Mouse (Mus musculus) heart, postnatal 25 days (tissue): Measurements from ENCODE around the gene Ppp2r3c. TPM values are rescaled to one million over a fixed set of nuclear protein-coding genes. Genes with fewer than 3 reads are reported as not detected.
"Not testable (repeated sequence)": the region's sequence is repeated elsewhere in the genome, so short reads cannot be mapped to it uniquely, and the experiment has no call there.

Experiments used
- DNase-seq: peaks from one replicate; pipeline ENCODE4 v3.0.0; 2022; ENCODE audit warnings: low spot score
- intact Hi-C: fragments of 180-260 bp; cut with DNase I; formaldehyde crosslinking; loops from one replicate; pipeline ENCODE4 v1.15.1; 2025
- total RNA-seq, 2 experiments: library from RNA; stranded (reverse); gene quantifications; 2 replicates each; pipeline ENCODE4 v1.2.3; 2021

The Ppp2r3c gene
- total RNA-seq, 2 experiments from 2014 or later, result 8.3 to 9.3 TPM

DNA sequence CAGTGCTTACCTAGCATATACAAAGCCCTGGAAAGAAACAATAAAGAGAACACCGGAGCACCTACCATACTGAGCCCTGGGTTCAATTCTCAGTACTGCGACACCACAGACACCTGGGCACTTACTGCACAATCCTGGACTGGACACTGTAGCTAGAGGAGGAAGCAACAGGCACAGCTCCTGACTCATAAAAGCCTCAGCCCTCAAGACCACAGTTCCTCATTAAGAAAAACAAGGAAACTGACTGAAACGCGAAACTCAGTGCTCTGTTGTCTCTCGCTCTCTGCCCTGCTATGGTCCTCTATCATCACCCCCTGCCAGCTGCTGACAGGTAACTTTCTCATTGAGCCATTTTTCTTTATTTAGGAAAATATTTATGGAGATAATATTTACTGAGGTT is 3.5 kb downstream of the Ppp2r3c start, which contains the start of gene 1110008L16Rik:
Gene 1110008L16Rik, plus strand, starts transcription at position 242 of the 400 bp plus-strand sequence.
- DNase-seq, result no peak
- intact Hi-C loops, result no loop called here

DNA sequence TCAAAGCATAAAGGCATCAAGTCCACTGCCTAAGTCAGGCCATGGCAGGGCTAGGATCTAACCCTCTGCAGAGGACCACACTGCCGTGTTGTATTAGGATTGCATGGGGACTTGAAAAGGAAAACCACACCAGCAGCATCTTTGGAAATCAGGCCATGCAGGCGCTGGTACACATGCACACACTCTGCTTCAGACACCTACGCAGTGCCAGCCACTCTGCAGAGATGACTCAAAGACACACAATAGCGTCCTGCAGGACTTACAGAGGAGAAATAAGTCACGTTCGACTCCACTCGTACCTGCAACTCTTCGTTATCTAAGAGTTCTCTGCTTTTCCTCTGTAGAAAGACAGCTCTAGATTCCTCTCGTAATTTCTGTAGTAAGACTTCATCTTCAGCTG is 4.7 kb downstream of the Ppp2r3c start:
- no peak for DNase-seq
- intact Hi-C loops, result no loop called here

DNA sequence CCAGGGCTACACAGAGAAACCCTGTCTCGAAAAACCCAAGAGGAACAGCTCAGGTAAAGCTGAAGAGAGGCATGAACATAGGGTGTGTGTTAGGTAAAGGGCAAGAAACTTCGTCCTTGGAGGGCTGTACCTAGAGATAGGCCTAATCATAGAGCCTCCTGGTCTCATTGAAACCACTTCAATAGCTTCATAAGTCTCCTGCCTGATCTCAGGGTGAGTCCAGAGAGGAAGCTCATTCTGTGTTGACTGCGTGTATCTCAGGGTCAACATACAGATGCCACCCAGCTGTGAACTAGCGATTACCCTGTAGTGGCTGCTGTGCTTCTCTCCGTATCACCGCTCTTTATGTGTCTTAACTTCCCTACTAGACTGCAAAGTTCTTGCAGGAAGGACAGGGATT is 25.2 kb downstream of the Ppp2r3c start:
- intact Hi-C loops, DNase-seq: not testable (repeated sequence)

DNA sequence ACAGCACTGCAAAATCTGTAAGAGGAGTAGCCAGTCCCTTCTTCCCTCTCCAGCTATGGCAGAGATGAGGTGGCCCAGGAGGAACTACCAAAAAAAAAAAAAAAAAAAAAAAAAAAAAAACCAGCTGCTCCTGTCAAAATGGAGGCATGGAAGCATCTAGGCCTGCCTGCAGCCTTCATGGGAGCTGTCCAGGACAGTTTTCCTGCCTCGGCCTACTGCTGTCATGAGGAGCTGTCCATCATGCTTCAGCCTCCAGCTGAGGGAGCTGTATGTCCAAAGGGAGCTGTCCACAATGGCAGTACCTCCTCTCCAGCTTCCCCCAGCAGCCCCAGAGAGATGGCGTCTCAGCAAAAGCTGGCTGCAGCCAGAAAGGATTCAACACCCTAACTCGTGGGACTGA is 30.6 kb downstream of the Ppp2r3c start:
- intact Hi-C loops, result no loop called here
- no peak for DNase-seq

DNA sequence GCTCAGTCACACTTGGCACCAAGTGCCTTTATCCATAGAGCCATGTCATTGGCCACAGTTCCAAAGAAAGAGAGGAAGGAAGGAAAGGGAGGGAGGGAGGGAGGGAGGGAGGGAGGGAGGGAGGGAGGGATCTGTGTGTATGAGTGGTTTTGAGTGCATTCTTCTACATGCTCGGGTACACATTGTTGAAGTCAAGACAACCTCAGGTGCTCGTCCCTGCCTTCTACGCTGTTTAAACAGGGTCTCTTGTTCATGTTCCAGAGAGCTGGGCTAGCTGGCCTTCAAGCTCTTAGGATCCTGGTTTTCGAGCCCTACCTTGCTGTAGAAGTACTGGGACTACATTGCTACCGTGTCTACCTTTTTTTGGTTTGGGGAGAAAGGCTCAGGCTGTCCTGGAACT is 39.4 kb downstream of the Ppp2r3c start:
- intact Hi-C loops, result not testable (repeated sequence)

DNA sequence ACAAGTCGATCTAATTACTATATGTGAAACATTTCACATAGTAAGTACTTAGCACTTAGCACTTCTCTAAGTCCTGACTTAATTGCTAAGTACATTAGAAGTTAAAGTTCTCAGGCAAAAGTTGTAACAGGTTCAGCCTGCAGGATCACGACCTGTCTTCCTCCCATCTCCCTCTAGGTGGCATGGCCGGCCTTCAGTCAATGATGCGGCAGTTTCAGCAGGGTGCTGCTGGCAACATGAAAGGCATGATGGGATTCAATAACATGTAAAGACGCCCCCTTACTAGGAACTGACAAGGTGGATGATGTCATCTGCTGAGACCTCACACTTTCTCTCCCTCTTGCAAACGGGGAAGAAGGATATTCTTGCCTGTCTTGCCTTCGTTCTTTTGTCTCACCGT is 40.8 kb downstream of the Ppp2r3c start:
- DNase-seq, intact Hi-C loops: not testable (repeated sequence)

More for the DNA sequence above, 39.4 kb downstream of the Ppp2r3c start:
- not testable (repeated sequence) for DNase-seq

DNA sequence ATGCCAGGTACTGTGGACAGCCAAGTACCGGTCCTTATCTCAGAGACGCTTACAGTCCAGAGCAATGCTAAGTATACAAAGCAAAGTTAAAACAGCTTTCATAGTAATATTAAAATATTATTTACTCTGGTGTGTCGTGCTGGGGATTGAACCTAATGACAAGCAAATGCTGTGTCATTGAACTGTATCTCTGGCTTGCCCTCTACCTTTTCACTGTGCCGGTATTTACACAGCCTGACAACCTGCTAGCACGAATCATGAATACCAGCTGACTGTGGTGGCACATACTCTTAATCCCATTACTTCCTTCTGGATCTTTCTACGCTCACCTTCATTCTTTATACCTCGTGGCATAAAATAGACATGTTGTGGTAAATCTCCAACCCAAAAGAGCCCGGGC is 60.6 kb downstream of the Ppp2r3c start:
- intact Hi-C loops, DNase-seq: not testable (repeated sequence)

DNA sequence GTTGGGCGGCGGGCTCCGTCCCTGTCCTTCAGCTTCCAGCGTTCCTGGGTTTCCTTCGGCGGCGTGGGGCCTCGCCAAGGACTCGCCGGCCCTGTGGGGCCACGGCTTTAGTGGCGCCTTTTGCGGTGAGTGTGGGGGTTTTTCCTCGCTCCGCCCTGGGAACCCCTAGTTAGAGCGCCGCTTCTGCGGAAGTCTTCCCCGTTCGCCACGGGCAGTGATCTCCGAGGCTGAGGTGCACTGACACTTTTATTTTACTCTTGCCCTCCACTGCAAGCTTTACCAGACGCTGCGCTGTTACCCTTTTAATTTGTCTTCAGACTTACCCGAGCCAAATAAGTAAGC is 72.3 kb downstream of the Ppp2r3c start:
- DNase-seq, intact Hi-C loops: not testable (repeated sequence)

DNA sequence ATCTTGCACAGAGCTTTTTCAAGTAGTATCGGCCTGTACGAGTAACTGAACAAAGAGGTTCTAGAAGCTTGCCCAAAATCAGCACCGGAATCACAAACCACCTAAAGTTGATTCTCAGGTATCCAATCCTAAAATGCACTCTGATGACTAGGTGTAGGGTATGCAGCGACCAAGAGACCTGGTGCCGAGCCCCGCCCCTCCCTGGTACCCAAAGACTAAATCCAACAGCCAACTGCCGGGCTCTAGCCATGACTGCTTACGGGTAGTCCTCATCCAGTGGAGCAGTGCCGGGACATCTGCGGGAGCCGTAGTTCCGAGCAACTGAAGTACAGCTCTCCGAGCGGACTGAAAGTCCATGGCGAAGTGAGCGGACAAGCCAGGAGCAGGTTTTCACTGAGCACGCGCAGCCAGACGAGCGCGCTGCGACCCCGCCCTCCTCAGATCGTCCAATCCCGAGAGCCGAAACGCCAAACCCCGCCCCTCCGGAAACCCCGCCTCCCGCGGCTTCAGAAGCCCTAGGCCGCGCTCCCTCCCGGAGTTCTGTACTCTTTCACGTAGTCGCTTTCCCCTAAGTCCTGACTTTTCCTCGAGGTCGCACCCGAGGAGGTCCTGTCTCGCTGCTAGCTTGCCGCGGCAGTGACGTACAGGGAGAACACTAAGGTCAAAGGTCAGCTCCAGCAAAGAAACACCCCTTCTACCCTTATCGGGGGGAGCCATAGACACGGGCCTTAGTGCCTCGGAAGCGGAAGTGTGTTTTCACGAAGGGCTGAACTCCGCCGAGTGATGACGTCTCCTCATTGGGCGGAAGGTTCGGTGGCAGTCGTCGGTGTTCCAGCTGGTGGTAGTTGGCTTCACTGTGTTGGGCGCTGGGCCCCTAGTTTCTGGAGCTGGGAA is 72.9 kb downstream of the Ppp2r3c start, which contains the start of gene Srp54c:
Gene Srp54c, plus strand, starts transcription at position 543 of the 894 bp plus-strand sequence.
- intact Hi-C loops, DNase-seq: not testable (repeated sequence)

Other genes starting within 250 kb of the Ppp2r3c start
- 1 to 10 TPM; 6.9 to 9.0 TPM for gene 2700097O09Rik, start 222.9 kb downstream of the Ppp2r3c start, total RNA-seq
- gene Srp54a, start 222.7 kb downstream of the Ppp2r3c start, total RNA-seq, result 10 to 100 TPM; 73.5 to 93.4 TPM
- 10 to 100 TPM; 10.1 to 13.9 TPM for gene Fam177a, start 178.5 kb downstream of the Ppp2r3c start, total RNA-seq
- 10 to 100 TPM; 41.0 to 43.4 TPM for gene Srp54b, start 147.9 kb downstream of the Ppp2r3c start, total RNA-seq
- 1 to 10 TPM in 1 of 2 experiments, not detected in 1; 3.8 TPM for gene 1700047I17Rik2, start 103.4 kb downstream of the Ppp2r3c start, total RNA-seq
- gene Srp54c, start 72.8 kb downstream of the Ppp2r3c start, total RNA-seq, result 10 to 100 TPM; 25.3 to 25.7 TPM
- 1 to 10 TPM; 9.1 to 9.5 TPM for gene 1110008L16Rik, start 3.4 kb downstream of the Ppp2r3c start, total RNA-seq
- gene Psma6, start 81.2 kb upstream of the Ppp2r3c start, total RNA-seq, result 100 to 1,000 TPM; 150 to 157 TPM
- gene Nfkbia, start 189.6 kb upstream of the Ppp2r3c start, total RNA-seq, result 10 to 100 TPM; 40.8 to 42.7 TPM